Mouse (Mus musculus) neural tube, embryonic 15.5 days (tissue): ENCODE results near the gene Tbc1d10c. TPM values are rescaled to one million over a fixed set of nuclear protein-coding genes. Genes with fewer than 3 reads are reported as not detected.
A peak's percentile ranks its signal among the peaks of the same experiment; 100 is the strongest.

Experiments used
- ATAC-seq: fragments of 200-750 bp; cut with Nextera tagmentation; 2 replicates; pipeline ENCODE4 v1.8.0; 2017; ENCODE audit warnings: mild to moderate bottlenecking, moderate TSS enrichment, moderate library complexity; ENCODE audit not compliant: low FRiP score
- H3K27ac ChIP-seq: fragments of 300-500 bp; sonication (generic); replicated peaks from 2 replicates; pipeline ENCODE4 v1.5.1; 2015; ENCODE audit warnings: mild to moderate bottlenecking, inconsistent platforms
- H3K27me3 ChIP-seq: fragments of 300-500 bp; sonication (generic); replicated peaks from 2 replicates; pipeline ENCODE4 v1.6.1; 2015; ENCODE audit warnings: inconsistent platforms
- H3K36me3 ChIP-seq: fragments of 300-500 bp; sonication (generic); 2 replicates; pipeline ENCODE4 v1.6.1; 2015; ENCODE audit warnings: inconsistent platforms
- H3K4me1 ChIP-seq: fragments of 300-500 bp; sonication (generic); 2 replicates; pipeline ENCODE4 v1.6.1; 2015; ENCODE audit warnings: inconsistent platforms
- H3K4me2 ChIP-seq: fragments of 300-500 bp; sonication (generic); 2 replicates; pipeline ENCODE4 v1.6.1; 2015; ENCODE audit warnings: inconsistent platforms, mild to moderate bottlenecking, moderate library complexity
- H3K4me3 ChIP-seq: fragments of 300-500 bp; sonication (generic); replicated peaks from 2 replicates; pipeline ENCODE4 v1.5.1; 2015; ENCODE audit warnings: mild to moderate bottlenecking, inconsistent platforms
- H3K9ac ChIP-seq: fragments of 300-500 bp; sonication (generic); replicated peaks from 2 replicates; pipeline ENCODE4 v1.6.1; 2015; ENCODE audit warnings: mild to moderate bottlenecking, inconsistent platforms
- H3K9me3 ChIP-seq: fragments of 300-500 bp; sonication (generic); replicated peaks from 2 replicates; pipeline ENCODE4 v1.6.1; 2016; ENCODE audit warnings: inconsistent platforms
- WGBS: fragments of 180-500 bp; shearing (Covaris S2); methylation state at CpG from one replicate; pipeline ENCODE4 v1.1.7; 2015; ENCODE audit warnings: mixed read lengths; 5-methylcytosine and 5-hydroxymethylcytosine counted together
- polyA plus RNA-seq: library from polyadenylated mRNA; unstranded; fragments of >200 nt; fragmentation: Nextera tagmentation; extraction: Ambion mirVana; gene quantifications from 2 replicates; pipeline ENCODE4 v1.2.1, GENCODE M21; 2015

Gene Tbc1d10c
- polyA plus RNA-seq, 1 experiment from 2014 or later, result 0.74 TPM

DNA sequence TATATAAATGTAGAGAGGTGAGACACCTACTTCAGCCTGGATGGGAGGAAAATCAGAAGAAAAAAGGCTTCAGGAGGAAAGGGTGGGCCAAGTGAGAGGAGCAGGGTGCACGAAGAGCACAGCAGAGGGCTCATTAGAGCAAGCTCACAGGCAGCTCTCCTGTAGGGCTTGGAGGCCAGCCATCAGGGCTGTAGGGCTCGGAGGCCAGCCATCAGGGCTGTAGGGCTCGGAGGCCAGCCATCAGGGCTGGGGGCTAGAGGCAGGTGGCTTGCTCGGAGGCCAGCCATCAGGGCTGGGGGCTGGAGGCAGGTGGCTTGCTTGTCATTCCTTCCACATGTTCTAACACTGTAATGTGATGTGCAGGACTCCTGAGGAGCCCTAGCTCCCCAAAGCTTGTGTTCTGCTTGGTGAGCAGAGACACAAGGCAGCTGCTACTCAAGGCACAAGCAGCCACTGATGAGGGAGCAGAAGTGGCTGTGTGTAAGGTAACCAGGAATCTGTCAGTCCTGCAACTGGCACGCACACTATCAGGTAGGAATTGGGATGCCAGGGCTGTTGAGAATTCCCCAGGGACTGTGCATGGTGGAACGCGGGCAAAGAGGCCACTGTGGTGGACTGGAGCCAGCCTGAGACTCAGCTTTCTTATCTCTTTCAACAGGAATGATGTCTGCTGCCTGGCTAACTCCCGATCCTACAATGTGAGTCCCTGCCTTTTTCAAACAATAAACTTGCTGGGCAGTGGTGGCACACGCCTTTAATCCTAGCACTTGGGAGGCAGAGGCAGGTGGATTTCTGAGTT is 24.2 kb downstream of the Tbc1d10c start:
- no peak for ATAC-seq
- Histone ChIP-seq H3K4me2 (no peak overlapping the region), H3K36me3 (no peaks in the 10 kb centered on the region), H3K9ac (no peak overlapping the region), H3K27ac (no peak overlapping the region), H3K4me3 (no peak overlapping the region), H3K4me1 (peaks cover 28% of the 10 kb centered on the region), H3K9me3 (no peaks in the 10 kb centered on the region), H3K27me3 (no peaks in the 10 kb centered on the region)
- WGBS, result 77% methylated on average over 9 of the region's 9 CpGs

DNA sequence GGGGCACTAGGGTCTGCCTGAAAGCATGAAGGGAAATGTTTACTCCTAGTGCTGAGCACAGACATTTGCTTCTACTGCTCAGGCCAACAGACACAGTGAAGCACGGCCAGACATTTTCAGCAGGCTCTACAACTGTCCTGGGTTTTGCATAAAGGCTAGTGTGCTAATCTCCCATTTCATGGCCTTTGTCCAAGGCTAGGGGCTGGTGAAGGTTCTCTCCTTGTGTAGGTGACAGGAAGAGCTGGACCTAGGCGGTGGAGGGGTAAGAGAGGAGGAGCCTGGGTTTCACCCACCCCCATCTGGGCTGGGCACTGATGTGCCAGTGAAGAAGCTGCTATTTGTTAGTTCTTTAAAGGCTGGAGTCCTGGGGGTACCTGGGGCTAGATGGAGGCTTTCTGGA is 26.4 kb downstream of the Tbc1d10c start:
- H3K4me1 ChIP-seq, result peaks cover 26% of the 10 kb centered on the region
- no peaks in the 10 kb centered on the region for H3K9me3 ChIP-seq
- H3K36me3 ChIP-seq, result peaks cover 18% of the 10 kb centered on the region
- no peak overlapping the region for H3K9ac ChIP-seq
- H3K27me3 ChIP-seq, result no peaks in the 10 kb centered on the region
- no peak overlapping the region for H3K4me3 ChIP-seq
- no peak overlapping the region for H3K27ac ChIP-seq
- no peak overlapping the region for H3K4me2 ChIP-seq
- ATAC-seq, result no peak
- WGBS, result 74% methylated on average over 2 of the region's 2 CpGs

DNA sequence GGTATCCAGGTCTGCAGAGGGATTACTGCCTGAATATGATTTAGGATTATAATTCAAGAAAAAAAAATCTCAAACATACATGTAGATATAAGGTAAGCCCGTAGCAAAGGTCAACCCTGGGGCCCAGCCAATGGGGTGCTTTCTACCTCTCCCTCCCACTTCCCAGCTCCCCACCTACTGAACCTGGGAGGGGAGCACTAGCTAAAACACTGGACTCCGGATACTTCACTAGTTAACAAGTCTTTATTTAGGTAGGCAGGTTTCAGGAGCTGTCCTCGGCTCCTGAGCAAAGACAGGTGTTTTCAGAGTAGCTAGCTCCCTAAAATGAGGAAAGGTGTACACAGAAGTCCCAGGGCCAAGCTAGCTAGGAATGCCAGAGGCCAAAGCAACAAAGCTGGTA is 27.0 kb downstream of the Tbc1d10c start:
- 89% methylated on average over 3 of the region's 3 CpGs for WGBS
- 0 out of 2 replicates have a peak overlapping the region, but pooled peaks have one; percentile 74 for H3K9ac ChIP-seq
- H3K4me1 ChIP-seq, result peaks cover 23% of the 10 kb centered on the region
- no peak overlapping the region for H3K4me3 ChIP-seq
- no peaks in the 10 kb centered on the region for H3K9me3 ChIP-seq
- no peak for ATAC-seq
- H3K27me3 ChIP-seq, result no peaks in the 10 kb centered on the region
- peak overlapping the region; percentile 88 for H3K27ac ChIP-seq
- H3K36me3 ChIP-seq, result peaks cover 24% of the 10 kb centered on the region
- peak overlapping the region; percentile 93; the same call in 1 of the 2 replicates for H3K4me2 ChIP-seq

DNA sequence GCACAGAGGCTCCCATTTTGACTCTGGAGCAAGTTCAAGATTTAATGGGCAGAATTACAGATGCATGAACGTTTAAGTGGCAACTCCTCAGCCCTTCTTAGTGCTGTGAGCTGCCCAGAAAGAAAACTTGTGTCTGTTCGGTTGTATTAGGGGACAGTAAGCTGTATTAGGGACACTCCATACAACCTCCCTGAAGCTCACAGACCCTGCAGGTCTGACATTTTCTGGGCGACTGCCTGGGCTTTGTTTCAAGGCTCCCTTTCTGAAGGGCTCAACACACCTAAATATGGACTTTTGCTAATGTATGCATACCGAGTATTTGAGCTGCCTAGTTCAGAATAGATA is 27.6 kb downstream of the Tbc1d10c start:
- 0 out of 2 replicates have a peak, but pooled peaks have one; percentile 9 for ATAC-seq
- 39% methylated on average over 4 of the region's 4 CpGs for WGBS

DNA sequence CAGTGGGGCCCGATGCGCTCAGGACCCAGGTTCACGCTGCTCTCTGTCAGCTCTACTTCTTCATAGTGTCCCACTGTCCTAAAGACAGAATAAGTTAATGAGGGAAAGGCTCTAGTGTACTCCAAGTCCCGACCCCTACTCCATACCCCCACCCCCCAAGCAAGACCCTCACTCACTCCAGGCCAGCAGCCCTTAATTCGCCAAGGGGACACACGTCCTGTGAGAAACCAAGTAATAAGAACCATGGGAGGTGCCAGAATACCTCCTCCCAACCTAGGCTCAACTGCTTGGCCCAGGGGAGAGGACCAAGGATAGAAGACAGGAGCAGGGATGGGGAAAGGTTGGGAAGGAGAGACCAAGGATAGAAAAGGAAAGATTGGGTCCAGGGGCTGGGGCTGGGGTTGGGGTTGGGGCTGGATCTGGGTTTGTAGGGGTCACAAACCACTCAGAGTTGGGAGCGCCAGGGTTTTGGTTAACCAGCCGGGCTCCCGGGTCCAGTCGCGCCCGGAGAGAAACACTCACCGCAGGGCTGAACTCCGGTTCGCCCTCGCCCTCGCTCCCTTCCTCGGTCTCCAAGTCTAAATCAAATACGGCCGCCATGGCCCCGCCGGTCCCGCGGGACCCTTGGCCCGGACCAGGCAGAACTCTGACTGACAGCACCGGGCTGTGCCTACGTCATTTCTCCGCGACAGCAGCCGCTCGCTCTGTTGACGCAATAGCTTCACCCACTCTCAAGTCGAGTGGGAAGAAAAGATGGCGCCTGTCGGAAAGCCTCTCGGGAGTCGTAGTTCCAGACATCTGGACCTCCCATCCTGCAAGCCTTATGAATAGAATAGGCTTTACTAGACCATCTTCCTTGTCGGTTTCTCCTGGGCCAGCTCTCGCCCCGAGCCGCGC is 28.2 kb downstream of the Tbc1d10c start, which contains the start of gene Rps6kb2:
TSS of gene Rps6kb2 (minus strand) at position 709 of the 897 bp plus-strand sequence.
- H3K4me1 ChIP-seq, result peaks cover 23% of the 10 kb centered on the region
- peak within 1 kb of the TSS; percentile 59 for H3K4me3 ChIP-seq
- no peaks in the 10 kb centered on the region for H3K27me3 ChIP-seq
- H3K9me3 ChIP-seq, result no peaks in the 10 kb centered on the region
- peaks cover 36% of the 10 kb centered on the region for H3K36me3 ChIP-seq
- peak; percentile 90 for ATAC-seq
- peak within 1 kb of the TSS; percentile 88 for H3K27ac ChIP-seq
- H3K9ac ChIP-seq, result peak within 1 kb of the TSS; percentile 74
- peak within 1 kb of the TSS; percentile 93 for H3K4me2 ChIP-seq
- 7% methylated on average over 42 of the region's 42 CpGs for WGBS

More for the DNA sequence above, 27.6 kb downstream of the Tbc1d10c start:
- Histone ChIP-seq H3K36me3 (peaks cover 30% of the 10 kb centered on the region), H3K4me1 (peaks cover 23% of the 10 kb centered on the region), H3K4me2 (peak overlapping the region; percentile 93), H3K27me3 (no peaks in the 10 kb centered on the region), H3K9ac (peak overlapping the region; percentile 74), H3K27ac (peak overlapping the region; percentile 88), H3K4me3 (peak overlapping the region; percentile 59), H3K9me3 (no peaks in the 10 kb centered on the region)

DNA sequence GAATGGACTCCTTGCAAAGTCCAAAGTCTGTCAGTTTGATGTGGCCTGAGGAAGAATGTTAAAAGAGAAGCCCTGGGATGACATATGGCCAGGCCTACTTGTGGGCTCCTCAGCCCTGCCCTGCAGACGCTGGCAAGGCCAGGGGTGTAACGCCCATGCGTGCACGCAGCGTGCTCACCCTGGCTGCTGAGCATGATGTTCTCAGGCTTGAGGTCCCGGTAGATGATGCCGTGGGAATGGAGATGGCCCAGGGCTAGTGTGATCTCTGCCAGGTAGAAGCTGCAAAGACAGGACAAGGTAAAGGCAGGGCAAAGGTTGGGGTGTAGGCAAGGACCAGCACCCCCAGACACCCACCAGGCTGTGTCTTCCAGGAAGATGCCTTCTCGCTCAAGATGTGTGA is 32.0 kb downstream of the Tbc1d10c start:
- ATAC-seq, result no peak
- H3K4me2 ChIP-seq, result no peak overlapping the region
- 95% methylated on average over 8 of the region's 8 CpGs for WGBS
- H3K9ac ChIP-seq, result no peak overlapping the region
- no peaks in the 10 kb centered on the region for H3K27me3 ChIP-seq
- H3K9me3 ChIP-seq, result no peaks in the 10 kb centered on the region
- no peak overlapping the region for H3K4me3 ChIP-seq
- H3K36me3 ChIP-seq, result peaks cover 58% of the 10 kb centered on the region
- no peak overlapping the region for H3K27ac ChIP-seq
- H3K4me1 ChIP-seq, result peaks cover 22% of the 10 kb centered on the region

DNA sequence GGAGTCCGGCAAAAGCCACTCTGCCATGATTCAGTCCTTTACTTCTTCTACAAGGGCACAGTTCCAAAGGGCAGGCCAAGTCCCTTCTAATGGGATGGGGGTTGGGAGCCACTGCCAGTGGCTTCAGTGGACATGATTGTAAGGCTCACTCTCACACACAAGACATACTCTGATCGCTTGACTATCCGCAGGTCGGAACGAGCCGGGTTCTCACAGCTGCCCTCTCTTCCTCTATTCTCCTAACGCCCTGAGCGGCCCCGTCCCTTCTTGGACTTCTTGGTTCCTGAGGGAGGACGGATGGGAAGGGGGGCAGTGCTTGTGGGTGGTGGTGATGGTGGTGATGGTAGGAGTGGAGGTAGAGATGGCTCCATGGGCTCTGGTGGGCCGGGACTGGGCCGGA is 34.3 kb downstream of the Tbc1d10c start:
- H3K27me3 ChIP-seq, result no peaks in the 10 kb centered on the region
- no peaks in the 10 kb centered on the region for H3K9me3 ChIP-seq
- ATAC-seq, result no peak
- no peak overlapping the region for H3K4me3 ChIP-seq
- H3K27ac ChIP-seq, result no peak overlapping the region
- no peak overlapping the region for H3K4me2 ChIP-seq
- H3K9ac ChIP-seq, result no peak overlapping the region
- 92% methylated on average over 12 of the region's 12 CpGs for WGBS
- H3K36me3 ChIP-seq, result peaks cover 70% of the 10 kb centered on the region
- H3K4me1 ChIP-seq, result peaks cover 5% of the 10 kb centered on the region; the same call in 1 of the 2 replicates

DNA sequence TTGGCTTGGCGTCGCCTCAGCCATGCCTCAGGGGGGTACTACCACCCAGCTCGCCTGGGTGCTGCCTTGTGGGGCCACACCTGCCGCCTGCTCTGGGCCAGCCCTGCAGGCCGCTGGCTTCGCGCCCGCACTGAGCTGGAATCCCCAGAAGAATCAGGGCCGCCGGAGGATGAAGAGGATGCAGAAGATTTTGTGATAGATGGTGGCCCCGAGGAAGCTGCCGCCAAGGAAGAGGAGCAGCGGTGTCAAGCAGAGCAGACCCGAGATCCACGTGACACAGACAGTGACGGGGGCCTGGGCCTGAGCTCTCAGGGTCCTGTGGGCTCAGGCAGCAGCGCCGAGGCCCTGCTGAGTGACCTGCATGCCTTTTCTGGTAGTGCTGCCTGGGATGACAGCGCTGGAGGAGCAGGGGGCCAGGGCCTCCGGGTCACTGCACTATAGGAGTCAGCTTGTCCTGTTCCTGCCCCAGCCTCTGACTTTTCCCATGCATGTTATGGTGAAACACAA is 35.0 kb downstream of the Tbc1d10c start:
- no peak for ATAC-seq
- Histone ChIP-seq H3K9ac (no peak overlapping the region), H3K9me3 (no peaks in the 10 kb centered on the region), H3K36me3 (peaks cover 63% of the 10 kb centered on the region), H3K27ac (no peak overlapping the region), H3K4me1 (peaks cover under 1% of the 10 kb centered on the region; the same call in 1 of the 2 replicates), H3K4me3 (no peak overlapping the region), H3K27me3 (no peaks in the 10 kb centered on the region), H3K4me2 (no peak overlapping the region)
- WGBS, result 67% methylated on average over 20 of the region's 20 CpGs

DNA sequence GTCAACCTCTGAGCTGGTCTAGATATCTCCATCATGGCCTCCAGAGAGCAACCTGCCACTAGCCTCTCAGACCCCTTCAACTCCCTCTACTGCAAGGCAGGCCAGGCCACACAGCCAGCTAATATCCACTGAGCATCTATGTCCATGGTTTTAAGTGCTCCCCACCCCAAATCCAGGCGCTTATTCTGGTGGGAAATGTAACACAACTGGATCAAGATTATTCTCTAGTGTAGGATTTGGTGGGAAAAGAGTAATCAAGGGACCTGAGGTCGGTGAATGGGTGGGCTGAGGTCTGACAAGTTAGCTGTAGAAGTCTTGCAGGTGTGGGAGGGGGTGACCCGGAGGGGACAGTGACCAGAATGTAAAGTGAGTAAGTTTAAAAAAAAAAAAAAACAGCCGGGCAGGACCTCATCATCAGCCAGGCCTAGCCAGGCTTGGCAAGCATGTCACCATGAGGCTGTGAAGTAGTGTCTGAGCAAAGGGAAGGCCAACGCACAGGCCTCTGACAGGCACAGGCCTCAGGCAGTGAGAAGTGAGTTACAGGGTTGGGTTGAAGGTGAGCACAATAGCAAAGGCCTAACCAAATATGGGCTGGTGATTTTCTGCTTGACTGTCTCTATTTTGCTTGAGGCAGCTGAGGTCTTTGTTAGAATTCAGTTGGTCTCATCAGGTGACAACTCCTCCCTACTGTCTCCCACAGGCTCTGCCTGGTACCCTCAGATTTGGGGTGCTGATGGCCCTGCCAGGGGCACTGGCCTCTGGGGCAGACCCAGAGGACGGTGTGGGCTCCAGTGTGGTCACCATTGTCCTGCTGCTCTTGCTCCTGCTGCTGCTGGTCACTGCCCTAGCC is 35.6 kb downstream of the Tbc1d10c start:
- WGBS, result 68% methylated on average over 6 of the region's 6 CpGs
- no peak for ATAC-seq
- no peak overlapping the region for H3K4me3 ChIP-seq
- no peak overlapping the region for H3K27ac ChIP-seq
- H3K27me3 ChIP-seq, result no peaks in the 10 kb centered on the region
- H3K9ac ChIP-seq, result no peak overlapping the region
- H3K9me3 ChIP-seq, result no peaks in the 10 kb centered on the region
- peaks cover 63% of the 10 kb centered on the region for H3K36me3 ChIP-seq
- no peak overlapping the region for H3K4me2 ChIP-seq
- H3K4me1 ChIP-seq, result peaks cover 8% of the 10 kb centered on the region; the same call in 1 of the 2 replicates

DNA sequence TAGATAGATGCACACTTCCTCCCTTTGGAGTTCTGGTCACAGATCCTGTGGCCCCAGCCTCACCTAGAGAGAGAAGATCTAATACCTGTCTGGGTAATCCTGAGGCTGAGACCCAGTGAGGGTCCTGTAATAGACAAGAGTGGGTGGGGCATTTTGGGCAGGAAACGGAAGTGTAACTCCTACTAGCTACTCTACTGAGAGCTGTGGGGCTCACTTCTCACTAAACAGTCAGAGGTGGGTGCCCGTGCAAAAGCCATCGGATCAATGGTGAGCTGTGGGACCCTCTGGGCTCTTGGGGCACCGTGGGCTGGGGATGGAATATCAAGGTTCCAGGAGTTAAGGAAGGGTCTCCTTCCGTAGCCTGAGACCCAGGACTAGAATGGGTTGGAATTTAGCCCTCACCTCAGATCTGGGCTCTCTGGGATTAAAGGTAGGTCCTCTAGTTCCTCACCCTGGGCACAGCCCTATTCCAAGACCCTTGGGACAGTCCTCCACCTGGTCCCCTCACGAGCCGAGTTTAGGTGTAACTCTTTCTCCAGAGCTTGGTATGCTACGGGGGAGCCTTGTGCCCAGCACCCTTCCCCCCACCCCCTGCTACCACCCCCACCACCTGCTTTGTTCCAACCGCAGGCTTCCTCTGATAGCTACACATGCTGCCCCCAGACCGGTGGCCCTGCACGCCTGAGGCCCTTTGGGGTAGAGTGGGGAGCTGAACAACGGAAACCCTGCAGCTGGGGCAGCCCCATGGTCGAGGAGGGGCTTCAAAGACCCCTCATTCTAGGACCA is 36.5 kb downstream of the Tbc1d10c start:
- Histone ChIP-seq H3K9ac (no peak overlapping the region), H3K4me1 (peaks cover 16% of the 10 kb centered on the region), H3K4me3 (no peak overlapping the region), H3K27me3 (no peaks in the 10 kb centered on the region), H3K36me3 (peaks cover 62% of the 10 kb centered on the region), H3K4me2 (no peak overlapping the region), H3K27ac (no peak overlapping the region), H3K9me3 (no peaks in the 10 kb centered on the region)
- no peak for ATAC-seq
- WGBS, result 81% methylated on average over 13 of the region's 13 CpGs
